Mouse (Mus musculus) heart, adult 8-10 months (tissue): ENCODE results near the gene Nqo1. TPM values are rescaled to one million over a fixed set of nuclear protein-coding genes. Genes with fewer than 3 reads are reported as not detected.
A peak's percentile ranks its signal among the peaks of the same experiment; 100 is the strongest.

Experiments used
- DNase-seq: peaks from one replicate; pipeline ENCODE4 v3.0.0; 2022; ENCODE audit warnings: low spot score
- total RNA-seq, 4 experiments: library from RNA; stranded (reverse); gene quantifications; 2 replicates each; pipeline ENCODE4 v1.2.4; 2022

Nqo1 gene
- total RNA-seq: 10 to 100 TPM; 65.1 to 78.9 (median 73.5) TPM

- DNase-seq: peak; percentile 85
Observed at GRCm38 (mm10) chr8:107403038-107403781, at the start of gene Nqo1. Gene Nqo1 (minus strand): TSS chr8:107403206.

GRCm38 (mm10) chr8:107451414-107452066 is 48.5 kb upstream of the Nqo1 start:
- DNase-seq: no peak

- DNase-seq: no peak
Observed at GRCm38 (mm10) chr8:107449655-107450054, 46.6 kb upstream of the Nqo1 start.

GRCm38 (mm10) chr8:107449130-107449529 is 46.1 kb upstream of the Nqo1 start:
- DNase-seq: no peak

- no peak for DNase-seq
Observed at GRCm38 (mm10) chr8:107448382-107448889, 45.4 kb upstream of the Nqo1 start.

- no peak for DNase-seq
Observed at GRCm38 (mm10) chr8:107447713-107448112, 44.7 kb upstream of the Nqo1 start.

GRCm38 (mm10) chr8:107444626-107445025 is 41.6 kb upstream of the Nqo1 start:
- no peak for DNase-seq

GRCm38 (mm10) chr8:107439880-107440625 is 37.0 kb upstream of the Nqo1 start:
- no peak for DNase-seq

GRCm38 (mm10) chr8:107437711-107438110 is 34.7 kb upstream of the Nqo1 start:
- no peak for DNase-seq

- no peak for DNase-seq
Observed at GRCm38 (mm10) chr8:107436841-107437421, 33.9 kb upstream of the Nqo1 start.

GRCm38 (mm10) chr8:107435962-107436831 is 33.2 kb upstream of the Nqo1 start, which contains the start of gene Wwp2:
Gene Wwp2 (plus strand): TSS chr8:107436365.
- peak; percentile 68 for DNase-seq

- DNase-seq: no peak
Observed at GRCm38 (mm10) chr8:107435421-107435961, 32.5 kb upstream of the Nqo1 start.

- no peak for DNase-seq
Observed at GRCm38 (mm10) chr8:107430821-107431220, 27.8 kb upstream of the Nqo1 start.

GRCm38 (mm10) chr8:107425230-107425597 is 22.2 kb upstream of the Nqo1 start:
- DNase-seq: no peak

GRCm38 (mm10) chr8:107424597-107425229 is 21.7 kb upstream of the Nqo1 start, which contains the start of gene Nob1:
Gene Nob1 (minus strand): TSS chr8:107425051.
- peak; percentile 96 for DNase-seq

GRCm38 (mm10) chr8:107424176-107424575 is 21.2 kb upstream of the Nqo1 start:
- no peak for DNase-seq

- DNase-seq: no peak
Observed at GRCm38 (mm10) chr8:107417001-107417400, 14.0 kb upstream of the Nqo1 start.

- no peak for DNase-seq
Observed at GRCm38 (mm10) chr8:107413881-107414280, 10.9 kb upstream of the Nqo1 start.

- no peak for DNase-seq
Observed at GRCm38 (mm10) chr8:107412552-107412951, 9.5 kb upstream of the Nqo1 start.

GRCm38 (mm10) chr8:107411391-107411790 is 8.4 kb upstream of the Nqo1 start:
- DNase-seq: no peak
